Mouse (Mus musculus): ENCODE measurements around the gene Lrrc61. TPM values are rescaled to one million over a fixed set of nuclear protein-coding genes. Genes with fewer than 3 reads are reported as not detected.
"Not testable (repeated sequence)": the region's sequence is repeated elsewhere in the genome, so short reads cannot be mapped to it uniquely, and the experiment has no call there.

The Lrrc61 gene
- total RNA-seq (2021) = 10 to 100 TPM; 13.2 to 15.4 TPM
- long read RNA-seq, experiment 1, partial matches to known transcripts = 0 of 14 reads
- long read RNA-seq, experiment 1, other reads (novel, unspliced or antisense) = 10 of 14 reads
- long read RNA-seq, experiment 2, transcript Lrrc61-205 (3 exons, 666 nt) = minor isoform, 5 of 22 reads
- long read RNA-seq, experiment 2, transcript Lrrc61-202 (3 exons, 2,913 nt) = major isoform, 9 of 22 reads
- long read RNA-seq, experiment 2, partial matches to known transcripts = 0 of 22 reads
- long read RNA-seq, experiment 2, other reads (novel, unspliced or antisense) = 6 of 22 reads

DNA sequence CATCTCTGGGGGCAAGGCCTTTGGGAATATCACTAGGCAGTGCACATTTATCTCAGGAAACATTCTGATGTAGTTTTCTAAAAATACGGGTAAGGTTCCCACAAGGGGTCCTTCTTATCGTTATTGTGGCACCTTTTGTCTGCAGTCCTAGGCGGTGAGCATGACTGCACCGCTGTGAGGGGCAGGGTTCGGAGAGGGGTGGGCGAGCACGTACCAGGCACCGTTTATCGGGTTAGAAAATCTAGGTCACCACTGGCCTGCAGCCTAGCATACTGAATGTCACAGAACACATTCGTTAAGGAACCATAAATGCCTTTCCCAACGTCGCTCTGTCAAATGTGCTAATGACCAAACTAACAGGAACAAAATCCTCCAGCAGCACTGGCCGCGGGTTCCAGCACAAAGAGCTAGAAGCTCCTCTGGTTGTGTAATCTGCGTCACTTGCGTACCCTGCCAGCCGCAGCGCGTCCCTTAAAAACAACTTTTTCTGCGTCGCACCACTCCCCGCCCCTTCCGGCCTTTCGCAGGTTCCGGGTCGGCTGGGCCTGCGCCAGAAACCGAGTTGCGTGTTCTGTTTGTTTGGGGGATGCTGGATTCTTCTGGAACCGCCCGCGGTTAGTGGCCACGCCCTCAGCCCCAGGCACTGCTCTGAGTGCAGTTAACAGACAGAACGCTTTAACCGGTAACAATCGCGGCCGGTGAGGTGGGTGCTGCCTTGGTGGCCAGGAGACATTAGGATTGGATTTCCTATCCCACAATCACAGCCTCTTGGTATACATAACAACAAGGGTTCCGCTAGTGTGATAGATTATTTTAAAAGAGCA is at the start of gene Lrrc61:
Gene Lrrc61, plus strand, starts transcription at position 517 of the 824 bp plus-strand sequence.
- DNase-seq = peak; percentile 99
- intact Hi-C loops (cut with DNase I; ENCODE audit: low total_unique reads) = no loop called here

- no peak for DNase-seq
- intact Hi-C loops (cut with DNase I; ENCODE audit: low total_unique reads) = no loop called here
Observed at GRCm38 (mm10) chr6:48508087-48508486, 46.5 kb upstream of the Lrrc61 start.

GRCm38 (mm10) chr6:48510426-48510825 is 44.2 kb upstream of the Lrrc61 start:
- DNase-seq = no peak
- intact Hi-C loops (cut with DNase I; ENCODE audit: low total_unique reads) = no loop called here

DNA sequence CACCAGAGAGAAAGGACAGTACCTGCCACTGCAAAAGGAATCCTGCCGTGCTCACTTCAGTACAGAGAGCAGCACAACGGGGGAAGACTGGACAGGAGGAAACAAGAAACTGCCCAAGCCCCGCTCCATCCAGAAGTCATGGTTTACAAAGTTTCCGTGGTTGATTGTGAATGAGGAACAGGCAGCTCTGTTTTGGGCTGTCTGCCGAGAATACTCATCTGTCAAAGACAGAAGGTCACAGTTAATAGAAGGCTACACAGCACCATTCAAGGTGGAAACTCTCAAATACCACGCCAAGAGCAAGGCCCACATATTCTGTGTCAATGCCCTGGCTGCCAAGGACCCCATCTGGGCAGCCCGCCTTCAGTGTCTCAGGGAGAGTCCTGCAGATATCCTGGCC is 42.7 kb upstream of the Lrrc61 start:
- intact Hi-C loops (cut with DNase I; ENCODE audit: low total_unique reads) = no loop called here
- no peak for DNase-seq

DNA sequence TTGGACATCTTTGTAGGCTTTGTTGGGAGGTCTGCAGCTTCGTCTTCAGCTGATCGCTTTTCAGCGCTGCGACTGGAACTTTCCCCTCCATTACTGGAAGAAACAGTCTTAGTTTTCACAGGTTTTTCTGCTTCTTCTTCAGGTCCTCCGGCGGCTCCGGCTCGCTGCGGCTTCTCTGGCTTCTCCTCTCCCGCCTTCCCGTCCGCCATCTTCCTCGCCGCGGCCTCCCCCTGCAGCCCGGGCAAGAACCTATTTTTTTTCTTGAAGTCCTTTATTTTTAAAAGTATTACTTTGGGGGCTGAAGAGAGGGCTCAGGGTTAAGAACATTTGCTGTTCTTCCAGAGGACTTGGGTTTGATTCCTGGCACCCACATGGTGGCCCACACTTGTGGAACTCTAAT is 29.7 kb upstream of the Lrrc61 start:
- intact Hi-C loops (cut with DNase I; ENCODE audit: low total_unique reads); DNase-seq: not testable (repeated sequence)

GRCm38 (mm10) chr6:48527901-48528300 is 26.7 kb upstream of the Lrrc61 start:
- intact Hi-C loops (cut with DNase I; ENCODE audit: low total_unique reads) = no loop called here
- no peak for DNase-seq

DNA sequence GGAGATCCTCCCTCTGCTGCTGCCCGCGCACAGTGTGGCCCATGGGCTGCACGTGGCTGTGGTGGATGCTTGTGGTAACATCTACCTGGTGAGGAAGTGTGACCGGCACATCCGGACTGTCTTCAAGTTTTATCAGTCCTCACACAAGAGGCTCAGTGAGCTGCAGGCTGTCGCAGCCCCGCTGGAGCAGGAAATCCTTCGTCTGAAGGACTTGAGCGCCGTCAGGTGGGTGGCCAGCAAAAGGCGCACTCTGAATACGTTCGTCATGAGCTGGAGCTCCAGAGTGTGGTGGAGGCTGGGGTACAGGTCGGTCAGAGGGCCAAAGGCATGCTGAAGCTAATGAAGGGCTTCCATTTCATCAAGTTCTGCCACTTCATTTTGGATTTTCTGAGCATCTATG is 25.3 kb upstream of the Lrrc61 start:
- intact Hi-C loops (cut with DNase I; ENCODE audit: low total_unique reads) = no loop called here
- DNase-seq = no peak

DNA sequence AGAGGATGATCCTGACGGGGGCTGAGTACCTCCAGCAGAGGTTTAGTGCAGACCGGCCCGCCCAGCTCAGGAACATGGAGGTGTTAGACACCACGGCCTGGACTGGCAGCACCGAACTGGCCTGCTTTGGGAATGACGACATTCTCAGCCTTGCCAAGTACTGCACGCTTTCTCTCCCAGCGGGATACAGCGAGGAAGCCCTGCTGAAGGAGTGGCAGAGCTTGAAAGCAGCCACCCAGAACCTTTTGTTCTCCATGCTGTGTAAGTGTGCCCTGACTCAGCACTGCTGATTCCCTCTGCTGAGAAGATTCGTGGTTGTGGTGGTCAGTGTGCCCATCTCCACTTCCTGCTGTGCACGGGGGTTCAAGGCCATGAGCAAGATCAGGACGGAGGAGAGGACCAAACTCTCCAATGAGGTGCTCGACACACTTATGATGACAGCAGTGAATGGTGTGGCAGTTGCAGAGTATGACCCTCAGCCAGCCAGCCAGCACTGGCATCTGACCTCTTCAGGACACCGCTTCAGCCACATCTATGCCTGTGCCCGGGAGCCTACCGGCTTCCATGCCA is 24.6 kb upstream of the Lrrc61 start:
- DNase-seq = no peak
- intact Hi-C loops (cut with DNase I; ENCODE audit: low total_unique reads) = no loop called here

DNA sequence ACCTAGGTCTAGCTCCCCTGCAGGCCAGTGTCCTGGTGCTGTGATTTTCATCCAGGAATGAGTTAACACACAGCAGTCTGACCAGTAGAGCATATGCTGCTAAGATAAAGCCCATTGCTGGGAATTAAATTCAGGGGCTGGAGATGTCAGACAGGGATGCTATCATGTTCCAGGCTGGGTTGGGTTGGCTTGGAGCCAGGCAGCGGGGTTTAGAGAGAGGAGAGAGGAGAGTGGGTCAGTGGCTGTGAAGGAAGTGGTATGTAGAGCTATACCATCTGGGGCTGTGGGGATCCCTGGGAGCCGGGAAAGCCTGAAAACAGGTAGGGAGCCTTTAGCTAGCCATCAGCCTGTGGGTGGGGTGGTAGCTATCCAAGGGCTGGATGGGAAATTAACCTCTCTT is 23.7 kb upstream of the Lrrc61 start:
- intact Hi-C loops (cut with DNase I; ENCODE audit: low total_unique reads) = no loop called here
- DNase-seq = no peak

DNA sequence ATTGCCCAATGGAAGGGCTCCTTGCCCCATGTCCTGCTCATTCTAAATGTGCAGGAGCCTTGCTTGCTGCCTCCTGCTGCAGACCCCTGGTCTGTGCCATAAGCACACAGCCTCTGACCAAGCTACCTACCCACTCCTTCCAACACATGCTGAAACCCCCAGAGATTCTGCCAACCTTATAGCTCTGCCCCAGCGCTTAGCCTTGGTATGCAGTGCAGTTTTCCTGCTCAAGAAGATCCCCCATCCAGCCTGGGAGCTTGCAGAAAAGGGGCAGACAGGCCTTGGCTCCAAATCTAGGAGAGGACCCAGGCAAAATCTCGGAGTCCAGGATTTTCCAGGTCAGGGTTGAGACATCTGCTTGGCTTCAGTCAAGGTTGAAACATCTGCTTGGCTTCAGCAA is 21.1 kb upstream of the Lrrc61 start:
- DNase-seq = no peak
- intact Hi-C loops (cut with DNase I; ENCODE audit: low total_unique reads) = no loop called here

GRCm38 (mm10) chr6:48534913-48535312 is 19.7 kb upstream of the Lrrc61 start:
- DNase-seq = no peak
- intact Hi-C loops (cut with DNase I; ENCODE audit: low total_unique reads) = loop anchor here (5.0 kb wide), 1 partner anchor 107 kb away; no protein-coding TSS in a partner anchor

DNA sequence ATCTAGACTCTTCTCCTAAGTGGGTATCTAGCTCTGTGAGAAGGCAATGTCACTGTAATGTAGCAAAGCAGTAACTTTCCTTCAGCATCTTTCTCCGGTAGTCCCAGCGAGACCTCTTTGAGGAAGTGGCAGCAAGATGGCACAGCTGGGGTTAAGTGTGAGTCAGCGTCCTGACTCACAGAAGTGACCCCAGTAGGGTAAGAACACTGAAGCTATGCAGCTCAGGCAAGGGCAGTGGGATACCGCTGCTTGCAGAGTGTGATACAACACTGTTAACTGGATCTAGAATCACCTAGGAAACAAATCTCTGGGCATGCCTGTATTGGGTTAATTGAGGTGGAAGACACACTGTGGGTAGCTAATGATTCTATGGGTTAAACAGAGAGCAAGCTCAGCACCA is 18.5 kb upstream of the Lrrc61 start:
- DNase-seq = no peak
- intact Hi-C loops (cut with DNase I; ENCODE audit: low total_unique reads) = loop anchor here (5.0 kb wide), 1 partner anchor 106 kb away; no protein-coding TSS in a partner anchor

DNA sequence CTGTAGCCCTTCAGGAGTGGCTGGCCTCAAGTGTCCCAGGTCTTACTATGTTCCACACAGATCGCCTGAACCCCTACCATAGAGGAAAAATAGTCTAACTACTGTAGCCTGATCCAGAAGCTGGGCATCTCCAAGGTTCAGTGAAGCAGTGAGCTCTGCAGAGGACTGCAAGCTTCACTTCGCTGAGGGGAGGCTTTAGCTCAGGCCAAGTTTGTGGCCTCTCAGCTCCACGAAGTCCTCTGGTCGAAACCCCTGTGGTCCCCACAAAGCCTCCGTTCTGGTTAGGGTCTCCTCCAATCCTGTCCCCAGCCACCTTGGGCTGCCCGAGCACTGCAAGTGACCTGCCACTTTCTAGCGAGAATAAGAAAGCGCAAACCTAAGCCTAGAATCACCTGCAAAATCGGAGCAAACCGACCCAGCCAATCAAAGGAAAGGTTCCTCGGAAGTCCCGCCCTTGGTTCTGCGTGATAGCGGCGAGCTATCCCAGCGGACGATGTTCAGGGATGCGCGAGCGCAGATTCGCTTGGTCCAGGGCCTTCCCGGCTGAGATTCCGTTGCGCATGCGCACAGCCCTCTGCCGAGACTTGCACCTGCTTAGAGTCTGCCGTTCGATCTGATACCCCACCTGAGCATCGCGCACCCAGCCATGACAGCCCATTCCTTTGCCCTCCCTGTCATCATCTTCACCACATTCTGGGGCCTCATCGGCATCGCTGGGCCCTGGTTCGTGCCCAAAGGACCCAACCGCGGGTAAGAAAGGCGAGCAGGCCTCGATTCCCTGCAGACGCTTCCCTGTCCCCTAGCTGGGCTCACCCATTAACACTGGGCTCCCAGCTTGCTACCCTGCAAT is 17.3 kb upstream of the Lrrc61 start, which contains the start of gene Atp6v0e2:
Gene Atp6v0e2, plus strand, starts transcription at position 511 of the 850 bp plus-strand sequence.
- DNase-seq = peak; percentile 88
- intact Hi-C loops (cut with DNase I; ENCODE audit: low total_unique reads) = loop anchor here (5.0 kb wide), 1 partner anchor 105 kb away; no protein-coding TSS in a partner anchor

- intact Hi-C loops (cut with DNase I; ENCODE audit: low total_unique reads) = loop anchor here (5.0 kb wide), 1 partner anchor 103 kb away; no protein-coding TSS in a partner anchor
Observed at GRCm38 (mm10) chr6:48538841-48539737, 15.5 kb upstream of the Lrrc61 start.

GRCm38 (mm10) chr6:48539860-48540259 is 14.7 kb upstream of the Lrrc61 start:
- intact Hi-C loops (cut with DNase I; ENCODE audit: low total_unique reads) = loop anchor here (5.0 kb wide), 1 partner anchor 102 kb away; no protein-coding TSS in a partner anchor
- DNase-seq = no peak

More at GRCm38 (mm10) chr6:48538841-48539737, 15.5 kb upstream of the Lrrc61 start:
- peak; percentile 77 for DNase-seq

DNA sequence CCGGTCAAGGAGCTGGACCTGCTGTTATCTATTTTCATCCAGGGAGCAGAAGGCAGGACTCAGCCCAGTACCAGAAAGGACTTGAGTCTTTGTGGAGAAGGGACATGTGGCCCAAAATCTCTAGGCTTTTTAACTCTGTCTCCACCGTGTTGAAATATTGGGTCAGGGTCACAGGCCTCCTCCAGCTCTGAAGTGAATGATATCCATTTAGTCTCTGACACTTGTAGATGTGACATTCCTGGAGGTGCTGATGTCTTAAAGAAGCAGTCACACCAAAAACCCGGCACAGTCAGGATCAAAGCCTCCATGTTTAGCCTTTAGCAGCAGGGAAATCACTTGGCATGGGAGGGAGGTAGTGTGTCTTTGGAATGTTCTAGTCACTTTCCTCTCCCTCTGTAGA is 13.9 kb upstream of the Lrrc61 start:
- DNase-seq = no peak
- intact Hi-C loops (cut with DNase I; ENCODE audit: low total_unique reads) = no loop called here

GRCm38 (mm10) chr6:48541560-48542450 is 12.8 kb upstream of the Lrrc61 start:
- peak; percentile 67 for DNase-seq
- intact Hi-C loops (cut with DNase I; ENCODE audit: low total_unique reads) = no loop called here

All from gastrocnemius, postnatal 14 days (tissue).